In genomic region chr9:90145788-90146187, GRCm38 (mm10) we compare ENCODE assay signal across 12 mouse cellular contexts. TPM values are rescaled to one million over a fixed set of nuclear protein-coding genes. Genes with fewer than 3 reads are reported as not detected.
DNase-seq lines count a peak whose midpoint lies in the region; TF ChIP-seq lines count a peak whose summit lies in the region.
"Had no signal": no experiment of that assay in that cellular context is flagged by ENCODE, and none has a peak within 500 bp of the region (broad histone marks: within the 10 kb centered on the region; RNA-seq: fewer than 3 reads in every experiment).

No protein-coding gene starts in this region.

- no peak overlapping the region for H3K4me3 ChIP-seq in thymus, adult 2 months (ENCODE audit: control insufficient read depth, insufficient read depth, low read length)
- H3K4me3 ChIP-seq: heart, embryonic 15.5 days; midbrain, embryonic 15.5 days had no signal

- no peak for TF ChIP-seq POLR2A in thymus, adult 2 months (IDR thresholded peaks at IDR 0.05; ENCODE audit: control insufficient read depth, extremely low read depth, insufficient read depth, low read length, poor library complexity)

- H3K27me3 ChIP-seq in thymus, adult 2 months (ENCODE audit: control insufficient read depth, insufficient read depth, low read length) = no peaks in the 10 kb centered on the region
- H3K27me3 ChIP-seq: heart, embryonic 15.5 days; midbrain, embryonic 15.5 days had no signal

- H3K36me3 ChIP-seq in thymus, adult 2 months (ENCODE audit: control insufficient read depth, insufficient read depth, low read length) = no peaks in the 10 kb centered on the region
- H3K36me3 ChIP-seq: heart, embryonic 15.5 days; midbrain, embryonic 15.5 days had no signal

- no peaks in the 10 kb centered on the region for H3K4me1 ChIP-seq in thymus, adult 2 months (replicated peaks; ENCODE audit: control insufficient read depth, insufficient read depth, low read length)
- H3K4me1 ChIP-seq: midbrain, embryonic 15.5 days had no signal

- H3K27ac ChIP-seq in thymus, adult 2 months (ENCODE audit: control insufficient read depth, insufficient read depth, low read length) = no peak overlapping the region
- H3K27ac ChIP-seq: heart, embryonic 15.5 days; midbrain, embryonic 15.5 days had no signal

- TF ChIP-seq CTCF in thymus, adult 2 months (IDR thresholded peaks at IDR 0.05; ENCODE audit: borderline replicate concordance, control insufficient read depth, extremely low read depth, insufficient read depth, low read length, poor library complexity) = no peak

- peak; percentile 29 to 40 for DNase-seq in kidney, postnatal 36 days
- DNase-seq in kidney, adult 11 months = no peak
- peak; percentile 88 for DNase-seq in adrenal gland, adult 8-10 months
- DNase-seq in gastrocnemius, postnatal 25 days = peak; percentile 31
- DNase-seq in ovary, postnatal 36 days (ENCODE audit: low spot score) = peak; percentile 80
- DNase-seq in thymus, adult 2 months = no peak
- no peak for DNase-seq in thymus, postnatal 14 days
- DNase-seq in retina, postnatal 1 day = no peak
- DNase-seq: cerebellum, postnatal 14 days; thymus, postnatal 36 days had no signal

- WGBS in thymus, adult 2 months = 89% methylated on average over 2 of the region's 2 CpGs

RNA-seq across cellular contexts. Expression of gene Adamts7, which starts 17.1 kb away (rescaled TPM):
- total RNA-seq in adrenal gland, adult 8-10 months (2022) = 1 to 10 TPM; 4.9 to 6.2 (median 5.7) TPM
- 1 to 10 TPM in 1 of 2 experiments, under 1 TPM in 1; 0.67 to 1.5 TPM for total RNA-seq in gastrocnemius, postnatal 25 days (2021)
- 3.5 and 5.0 TPM in 2 replicates for polyA plus RNA-seq in thymus, adult 2 months (2012; rRNA removed)

RNA-seq across cellular contexts. Expression of gene Morf4l1, which starts 31.2 kb away (rescaled TPM):
- 100 to 1,000 TPM; 379 to 403 (median 391) TPM for total RNA-seq in adrenal gland, adult 8-10 months (2022)
- 100 to 1,000 TPM; 154 to 171 TPM for total RNA-seq in gastrocnemius, postnatal 25 days (2021)
- 93.0 and 104 TPM in 2 replicates for polyA plus RNA-seq in thymus, adult 2 months (2012; rRNA removed)

Comparison
In these comparisons a context has a peak if more than half of its experiments do, and no peak if none do; other contexts are left out.
1. DNase-seq: peak in kidney, postnatal 36 days (2 of 2), adrenal gland, adult 8-10 months (single experiment), gastrocnemius, postnatal 25 days (single experiment) and ovary, postnatal 36 days (single experiment); none in kidney, adult 11 months (single experiment), thymus, adult 2 months (single experiment), thymus, postnatal 14 days (single experiment) and retina, postnatal 1 day (single experiment).